Mouse (Mus musculus) brain, adult 2 months (tissue): Measurements from ENCODE around the gene Aspdh.

Experiments used
- DNase-seq: peaks from one replicate; pipeline ENCODE4 v3.0.0; 2011; ENCODE audit warnings: low read depth, low spot score

Gene Aspdh

GRCm38 (mm10) chr7:44465111-44465510 lies at the start of gene Aspdh:
Gene Aspdh (plus strand): TSS chr7:44465391.
- peak; percentile 20 for DNase-seq

- DNase-seq: no peak
Observed at GRCm38 (mm10) chr7:44427666-44428065, 37.5 kb upstream of the Aspdh start.

DNA sequence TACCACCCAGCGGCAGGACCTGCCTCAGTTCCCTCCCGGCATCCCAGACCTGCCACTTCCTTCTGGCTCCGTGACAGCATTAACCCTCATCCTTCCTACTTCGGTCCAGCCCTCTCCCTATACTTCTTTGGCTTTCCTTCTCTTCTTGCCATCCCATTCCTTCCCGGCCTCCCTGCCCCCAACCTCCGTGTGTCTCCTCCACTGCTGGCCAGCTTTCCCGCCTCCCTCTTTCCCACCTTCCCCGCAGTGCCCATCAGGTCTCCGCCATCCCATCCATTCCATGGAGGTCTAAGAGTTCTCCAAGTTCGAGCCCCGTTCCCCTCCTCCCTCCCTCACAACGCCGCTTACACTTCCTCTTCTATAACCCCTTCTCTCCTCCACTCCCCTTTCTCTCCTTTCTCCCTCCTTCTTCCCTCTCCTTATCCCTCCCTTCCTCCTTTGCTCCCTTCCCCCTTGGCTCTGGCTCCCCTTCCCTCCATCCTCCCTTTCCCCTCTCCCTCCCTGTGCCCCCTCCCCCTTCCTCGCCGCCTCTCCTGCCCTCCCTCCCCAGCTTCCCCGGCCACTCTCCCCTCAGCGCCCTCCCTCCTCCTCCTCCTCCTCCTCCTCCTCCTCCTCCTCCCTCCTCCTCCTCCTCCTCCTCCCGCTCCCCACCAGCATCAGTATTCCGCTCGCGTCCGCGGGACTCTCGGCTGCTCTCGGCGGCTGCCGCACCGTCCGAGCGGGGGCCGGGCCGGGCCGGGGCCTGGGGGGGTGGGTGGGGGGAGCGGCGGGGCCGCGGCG lies 36.8 kb upstream of the Aspdh start:
- peak; percentile 77 for DNase-seq

- peak; percentile 89 for DNase-seq
Observed at GRCm38 (mm10) chr7:44428968-44429521, 36.1 kb upstream of the Aspdh start, which contains the start of gene Lrrc4b. Gene Lrrc4b (plus strand): TSS chr7:44429018.

DNA sequence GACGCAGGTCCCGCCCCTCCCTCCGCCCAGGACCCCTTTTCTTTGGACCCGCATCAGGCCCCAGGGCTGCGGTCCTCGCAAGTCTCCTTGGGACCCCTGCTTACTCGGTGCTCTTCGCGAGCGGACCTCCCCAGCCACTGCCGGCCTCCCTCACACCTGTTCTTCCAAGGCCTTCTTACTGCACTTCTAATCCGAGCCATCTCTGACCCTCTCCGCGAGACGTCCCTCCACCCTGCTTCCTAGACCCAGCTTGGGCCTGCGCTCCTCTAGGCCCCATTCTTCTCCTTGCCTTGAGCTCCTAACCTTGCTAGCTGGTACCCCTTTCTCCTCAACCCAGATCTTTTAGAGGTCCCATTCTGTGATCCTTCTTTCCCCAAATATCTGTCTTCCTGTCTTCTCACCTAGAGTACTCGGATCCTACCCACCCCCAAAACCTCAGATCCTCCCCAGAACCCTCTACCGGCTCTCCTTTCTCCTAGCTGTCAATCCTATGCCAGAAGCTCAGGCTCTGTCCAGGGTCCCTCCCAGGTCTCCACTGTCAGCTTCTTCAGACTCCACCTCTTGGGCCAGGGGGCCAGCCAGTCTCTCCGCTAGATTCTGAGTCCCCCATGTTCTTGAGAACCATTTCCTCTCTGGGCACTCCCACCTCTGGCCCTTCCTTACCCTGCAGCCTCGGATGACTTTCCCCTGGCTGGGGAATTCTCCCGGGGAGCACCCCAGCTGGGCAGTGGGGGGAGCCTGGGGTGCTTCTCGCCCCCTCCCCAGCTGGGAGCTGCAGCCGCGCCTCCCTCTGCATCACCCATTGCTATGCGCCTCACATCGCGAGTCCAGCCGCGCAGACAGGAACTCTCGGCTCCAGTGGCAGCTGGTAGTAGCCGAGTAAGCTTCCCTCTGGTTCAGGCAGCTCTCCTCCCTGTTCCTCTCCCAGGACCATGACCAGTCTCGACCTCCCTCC lies 35.4 kb upstream of the Aspdh start:
- DNase-seq: peak; percentile 70

DNA sequence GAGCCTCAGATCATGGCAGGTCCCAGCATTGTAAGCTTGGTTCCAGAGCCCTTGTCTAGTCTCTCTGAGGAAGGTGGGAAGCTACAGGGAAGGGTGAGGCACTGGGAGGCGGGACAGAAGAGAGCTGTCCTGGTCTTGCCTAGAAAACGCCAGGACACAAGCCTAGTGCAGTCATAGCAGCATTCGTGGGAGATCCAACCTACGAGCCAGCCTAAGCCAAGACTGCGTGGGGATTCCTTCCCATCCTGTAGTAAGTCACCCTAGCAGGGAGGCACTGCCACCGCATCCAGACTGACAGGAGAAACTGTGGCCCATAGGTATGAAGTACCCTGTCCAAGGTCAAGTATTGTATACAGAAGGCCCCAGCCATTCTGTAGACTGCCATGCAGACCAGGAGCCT lies 32.6 kb upstream of the Aspdh start:
- DNase-seq: peak; percentile 63

- peak; percentile 76 for DNase-seq
Observed at GRCm38 (mm10) chr7:44433371-44433770, 31.8 kb upstream of the Aspdh start.

- no peak for DNase-seq
Observed at GRCm38 (mm10) chr7:44434089-44434488, 31.1 kb upstream of the Aspdh start.

DNA sequence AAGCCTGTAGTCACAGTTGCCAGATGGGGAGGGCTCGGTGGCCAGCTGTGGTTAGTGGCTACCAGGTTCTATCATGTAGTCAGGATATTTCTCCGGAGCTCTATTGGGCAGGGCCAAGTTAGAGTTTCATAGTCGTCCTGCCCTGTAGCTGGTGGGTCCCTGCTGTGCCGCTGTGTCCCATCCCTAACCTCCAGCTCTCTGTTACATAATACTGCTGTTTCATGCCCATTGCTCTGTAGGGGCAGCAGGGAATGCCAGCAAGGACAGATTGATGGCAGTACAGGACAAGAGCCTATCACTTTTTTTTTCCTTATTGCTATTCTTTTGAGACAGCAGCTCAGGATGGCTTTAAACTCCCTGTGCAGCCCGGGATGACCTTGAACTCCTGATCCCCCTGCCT lies 29.4 kb upstream of the Aspdh start:
- peak; percentile 70 for DNase-seq

DNA sequence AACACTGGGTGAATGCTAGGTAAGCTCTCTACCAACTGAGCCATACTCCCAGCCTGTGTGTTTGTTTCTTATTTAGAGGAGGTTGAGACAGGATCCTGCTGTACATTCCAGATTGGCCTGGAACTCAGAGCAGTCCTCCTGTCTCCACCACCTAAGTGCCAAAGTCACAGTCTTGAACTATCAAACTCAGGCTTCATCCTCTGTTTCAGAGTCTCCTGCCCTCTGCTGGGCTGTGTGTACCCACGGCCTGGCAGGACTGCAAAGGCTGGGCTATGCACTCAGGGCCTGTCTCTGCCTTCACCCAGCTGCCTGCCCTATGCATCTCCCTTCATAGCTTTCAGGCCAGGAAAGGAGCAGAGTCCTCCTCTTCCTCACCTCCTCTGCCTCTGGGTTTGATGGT lies 28.9 kb upstream of the Aspdh start:
- peak; percentile 62 for DNase-seq

- DNase-seq: no peak
Observed at GRCm38 (mm10) chr7:44437188-44437587, 28.0 kb upstream of the Aspdh start.

DNA sequence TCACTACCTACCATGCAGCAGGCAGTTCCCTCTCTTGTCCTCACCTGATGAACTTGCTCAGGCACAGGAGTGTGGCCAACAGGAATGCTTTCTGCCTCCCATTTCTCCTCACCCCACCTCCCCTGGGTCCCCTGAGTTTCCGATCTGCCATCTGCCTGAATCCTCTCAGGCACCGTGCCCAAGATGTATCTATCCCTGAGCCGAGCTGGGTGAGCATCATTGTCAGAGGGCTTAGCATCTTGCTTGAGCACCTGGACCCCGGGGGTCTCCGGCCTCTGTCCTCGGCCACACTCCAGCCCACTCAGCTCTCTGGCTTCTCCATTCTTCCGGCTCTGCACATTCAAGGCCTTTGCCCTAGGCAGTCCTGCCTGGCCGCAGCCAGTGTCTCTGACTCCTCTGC lies 27.3 kb upstream of the Aspdh start:
- peak; percentile 79 for DNase-seq

DNA sequence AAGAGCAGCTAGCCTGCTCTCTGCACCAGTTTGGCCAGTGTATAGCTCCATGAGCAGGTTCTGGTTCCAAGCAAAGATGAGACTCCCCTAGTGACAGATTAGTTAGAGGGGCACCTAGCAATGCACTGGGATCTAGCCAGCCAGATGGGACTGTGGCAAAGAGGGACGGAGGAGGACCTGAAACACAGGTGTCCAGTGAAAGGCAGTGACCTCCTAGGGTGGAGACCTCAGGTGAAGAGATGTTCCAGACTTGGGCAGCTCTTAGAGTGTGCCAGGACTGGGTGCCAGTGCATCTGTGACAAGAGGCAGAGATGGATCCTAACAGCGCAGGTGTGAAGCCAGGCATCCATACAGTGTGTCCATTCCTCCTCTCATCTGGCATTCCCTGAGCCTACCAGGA lies 25.5 kb upstream of the Aspdh start:
- no peak for DNase-seq

DNA sequence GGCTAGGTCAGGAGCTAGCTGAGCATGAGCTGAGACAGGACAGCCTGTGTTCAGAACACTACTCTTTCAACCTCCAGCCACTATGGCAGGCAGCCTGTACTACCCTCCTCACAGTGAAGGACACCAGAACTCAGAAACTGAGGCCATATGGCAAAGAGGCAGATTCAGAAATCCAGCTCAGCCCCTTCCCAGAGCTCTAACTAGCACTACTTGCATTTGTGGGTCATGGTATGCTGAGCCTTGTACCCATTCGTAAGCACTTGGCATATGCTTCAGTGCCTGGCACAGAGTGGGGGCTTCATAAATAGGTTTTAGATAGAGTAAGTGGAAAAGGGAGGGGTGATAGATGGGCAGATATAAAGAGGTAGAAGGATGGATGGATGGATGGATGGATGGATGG lies 24.7 kb upstream of the Aspdh start:
- no peak for DNase-seq

DNA sequence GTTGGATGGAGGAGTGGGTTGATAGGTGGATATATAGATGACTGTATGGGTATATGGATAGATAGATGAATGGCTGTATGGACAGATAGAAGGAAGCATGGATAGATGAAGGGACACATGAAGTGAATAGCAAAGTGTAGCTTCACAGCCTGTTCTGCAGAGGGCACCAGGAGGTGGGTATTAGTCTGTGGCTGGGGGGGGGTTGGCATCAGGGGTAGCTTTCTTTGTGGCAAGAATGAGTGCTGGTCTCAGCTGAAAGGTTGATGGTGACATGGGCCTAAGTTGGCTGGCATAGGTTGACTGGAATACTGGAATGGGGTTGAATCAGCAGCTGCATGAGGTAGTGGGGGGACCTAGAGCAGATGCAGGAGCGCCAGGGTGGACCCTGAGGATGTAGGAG lies 24.0 kb upstream of the Aspdh start:
- peak; percentile 44 for DNase-seq

DNA sequence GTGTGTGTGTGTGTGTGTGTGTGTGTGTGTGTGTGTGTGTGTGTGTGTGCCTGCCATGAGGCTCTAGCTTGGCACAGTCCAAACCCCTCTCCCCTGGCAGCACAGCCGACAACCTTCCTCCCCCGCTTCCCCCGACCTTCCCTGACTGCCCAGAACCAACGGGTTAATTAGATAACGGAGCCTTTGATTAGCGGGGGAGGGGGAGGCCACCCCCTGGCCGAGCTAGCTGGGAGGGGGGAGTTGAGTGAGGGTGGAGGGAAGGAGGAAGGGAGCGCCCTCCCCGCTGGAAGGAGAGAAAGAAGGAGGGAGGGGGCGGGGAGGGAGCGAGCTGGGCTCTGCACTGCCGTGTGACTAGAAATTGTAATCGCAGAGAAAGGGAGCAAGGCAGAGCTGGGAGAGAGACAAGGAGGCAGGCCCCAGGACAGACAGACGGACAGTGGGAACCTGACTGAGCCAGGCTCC lies 23.5 kb upstream of the Aspdh start:
- DNase-seq: peak; percentile 94

DNA sequence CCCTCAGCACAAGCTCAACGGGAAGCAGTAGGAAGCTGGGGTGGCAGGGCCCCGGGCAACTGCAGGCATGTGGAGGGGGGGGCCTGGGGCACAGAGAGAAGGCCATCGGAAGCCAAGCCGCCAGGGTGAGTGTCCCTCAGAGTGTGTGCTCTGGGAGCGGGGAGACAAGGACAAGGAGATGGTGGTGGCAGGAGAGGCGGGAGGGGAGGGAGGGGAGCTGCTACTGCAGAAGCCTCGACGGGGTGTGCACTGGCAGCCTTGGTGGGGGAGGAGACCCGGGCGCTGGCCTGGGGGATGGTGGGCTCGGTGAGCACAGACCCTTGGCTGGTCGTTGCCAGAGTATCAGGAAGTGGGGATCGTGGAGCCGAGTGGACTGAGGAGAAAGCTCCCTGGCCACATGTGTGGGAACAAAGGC lies 22.8 kb upstream of the Aspdh start:
- DNase-seq: peak; percentile 80

DNA sequence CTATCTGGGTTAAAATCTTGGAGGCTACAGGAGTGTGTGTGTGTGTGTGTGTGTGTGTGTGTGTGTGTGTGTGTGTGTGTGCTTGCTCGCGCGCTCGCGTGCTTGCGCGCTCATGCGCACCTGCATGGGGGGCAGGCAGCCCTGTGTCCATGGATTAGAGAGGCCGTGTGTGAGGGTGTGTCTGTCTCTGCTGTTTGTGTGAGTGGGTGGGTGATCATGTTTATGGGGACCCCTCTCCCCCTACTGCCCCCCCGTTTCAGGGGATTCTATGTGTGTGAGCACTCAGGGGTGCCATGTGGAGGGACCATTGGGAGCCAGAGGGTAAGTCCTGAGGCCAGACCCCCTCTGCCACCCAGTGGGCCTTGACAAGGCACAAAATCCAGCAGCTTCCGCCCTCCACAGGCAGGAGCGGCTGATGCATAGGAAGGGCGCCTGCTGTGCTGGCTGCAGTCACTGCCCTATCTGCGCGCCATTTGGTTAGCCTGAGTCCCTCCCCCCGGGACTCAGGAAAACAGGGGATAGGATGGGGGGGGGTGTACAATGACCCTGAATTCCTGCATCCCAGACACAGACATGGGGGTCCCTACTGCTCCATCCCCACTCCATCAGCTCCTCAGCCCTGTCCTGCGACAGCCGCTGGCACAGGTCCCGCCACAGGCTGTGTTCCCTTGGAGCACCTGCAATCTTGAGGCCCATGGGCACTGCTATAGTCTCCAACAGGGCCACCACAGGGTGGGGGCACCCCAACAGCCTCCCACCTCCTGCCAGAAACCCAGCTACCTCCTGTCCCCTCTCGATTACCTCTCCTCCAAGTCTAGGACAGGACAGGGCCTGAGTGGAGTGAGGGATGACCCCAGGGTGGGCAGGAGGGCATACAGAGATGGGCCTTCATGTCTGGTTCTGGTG lies 21.7 kb upstream of the Aspdh start:
- DNase-seq: peak; percentile 92

- peak; percentile 49 for DNase-seq
Observed at GRCm38 (mm10) chr7:44444886-44445527, 20.2 kb upstream of the Aspdh start.

DNA sequence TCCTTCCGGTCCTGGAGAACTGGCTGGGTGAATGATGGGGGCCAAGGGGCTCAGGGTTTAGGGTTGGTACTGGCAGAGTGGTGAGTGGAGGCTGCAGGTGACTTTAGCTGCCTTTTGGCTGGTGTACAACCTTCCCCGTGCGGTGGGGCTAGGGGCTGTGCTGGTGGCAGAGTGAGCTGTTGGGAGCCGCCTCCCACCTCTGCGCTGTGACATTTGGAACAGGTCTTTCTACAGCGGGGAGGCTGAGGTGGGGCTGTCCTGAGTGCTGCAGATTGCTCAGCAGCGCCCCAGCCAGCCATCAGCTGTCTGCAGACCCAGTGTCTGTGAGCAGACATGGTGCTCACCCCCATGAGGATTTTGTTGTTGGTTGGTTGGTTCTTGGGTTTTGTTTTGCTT lies 19.7 kb upstream of the Aspdh start:
- peak; percentile 79 for DNase-seq
